Mouse (Mus musculus) brain, embryonic 14.5 days (tissue): Measurements from ENCODE around the gene Tenm2.

Experiments used
- CTCF ChIP-seq: fragments of 200-500 bp; IDR thresholded peaks from 2 replicates; pipeline ENCODE4 v1.5.1; 2012; ENCODE audit warnings: inconsistent platforms, mild to moderate bottlenecking, moderate library complexity, borderline replicate concordance; ENCODE audit not compliant: insufficient read depth, insufficient read length; ENCODE audit errors: extremely low read depth
- POLR2A ChIP-seq: fragments of 200-500 bp; IDR thresholded peaks from 2 replicates; pipeline ENCODE4 v1.6.1; 2012; ENCODE audit warnings: mild to moderate bottlenecking, inconsistent platforms, borderline replicate concordance; ENCODE audit not compliant: poor library complexity, insufficient read depth, insufficient read length, severe bottlenecking; ENCODE audit errors: extremely low read depth

DNA sequence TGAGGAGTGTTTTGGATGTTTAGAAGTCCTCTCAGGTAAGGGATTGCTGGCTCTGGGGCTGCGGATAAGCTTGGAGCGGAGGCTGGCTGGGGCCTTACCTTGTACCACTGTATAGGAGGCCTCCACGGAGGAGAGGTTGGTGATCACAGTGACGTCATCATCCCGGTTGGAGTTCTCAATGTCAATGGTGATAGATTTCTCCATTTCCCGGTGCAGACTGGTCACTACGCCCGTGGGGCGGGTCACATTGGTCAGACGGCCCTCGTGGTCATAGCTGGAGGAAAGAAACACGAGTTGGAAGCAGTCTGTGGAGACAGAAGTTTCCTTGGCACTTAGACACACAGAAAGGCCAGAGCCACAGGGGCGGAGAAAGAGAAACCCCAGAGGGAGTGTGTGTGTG lies 1194.4 kb downstream of the Tenm2 start:
- TF ChIP-seq POLR2A (no peak), CTCF (no peak)
